Mouse (Mus musculus): ENCODE results near the gene Zcchc2. TPM values are rescaled to one million over a fixed set of nuclear protein-coding genes. Genes with fewer than 3 reads are reported as not detected.

Gene Zcchc2
- 13.1 TPM for polyA plus RNA-seq (2015; fragmentation: Illumina TruSeq; extraction: RNeasy Lipid Tissue Mini Kit (QIAGEN cat#74804); ENCODE audit: low read depth, low replicate concordance)

GRCm38 (mm10) chr1:105990138-105990821 is at the start of gene Zcchc2:
Gene Zcchc2 (plus strand): TSS chr1:105990406.

Other genes with a start within 250 kb of the Zcchc2 start
- 2.6 TPM for gene Tnfrsf11a, start 209.7 kb upstream of the Zcchc2 start, polyA plus RNA-seq (2015; fragmentation: Illumina TruSeq; extraction: RNeasy Lipid Tissue Mini Kit (QIAGEN cat#74804); ENCODE audit: low read depth, low replicate concordance)
- 39.8 TPM for gene Phlpp1, start 181.3 kb downstream of the Zcchc2 start, polyA plus RNA-seq (2015; fragmentation: Illumina TruSeq; extraction: RNeasy Lipid Tissue Mini Kit (QIAGEN cat#74804); ENCODE audit: low read depth, low replicate concordance)